Mouse (Mus musculus) neural tube, embryonic 14.5 days (tissue): Measurements from ENCODE around the gene Borcs7. TPM values are rescaled to one million over a fixed set of nuclear protein-coding genes. Genes with fewer than 3 reads are reported as not detected.

ENCODE experiments used
- ATAC-seq: fragments of 200-750 bp; cut with Nextera tagmentation; 2 replicates; pipeline ENCODE4 v1.8.0; 2017; ENCODE audit warnings: low read depth, mild to moderate bottlenecking, moderate TSS enrichment, moderate library complexity
- H3K27ac ChIP-seq: fragments of 300-500 bp; sonication (generic); 2 replicates; pipeline ENCODE4 v1.5.1; 2014; ENCODE audit warnings: low read depth, mild to moderate bottlenecking, control low read depth, low read length, moderate library complexity, mixed read lengths
- H3K27me3 ChIP-seq: fragments of 300-500 bp; sonication (generic); 2 replicates; pipeline ENCODE4 v1.6.1; 2014; ENCODE audit warnings: low read length; ENCODE audit not compliant: control insufficient read depth, insufficient read depth
- H3K36me3 ChIP-seq: fragments of 300-500 bp; sonication (generic); 2 replicates; pipeline ENCODE4 v1.6.1; 2014; ENCODE audit warnings: low read length, mixed read lengths; ENCODE audit not compliant: control insufficient read depth, insufficient read depth
- H3K4me1 ChIP-seq: fragments of 300-500 bp; sonication (generic); 2 replicates; pipeline ENCODE4 v1.6.1; 2014; ENCODE audit warnings: low read length; ENCODE audit not compliant: control insufficient read depth, insufficient read depth
- H3K4me2 ChIP-seq: fragments of 300-500 bp; sonication (generic); 2 replicates; pipeline ENCODE4 v1.6.1; 2014; ENCODE audit warnings: mild to moderate bottlenecking, low read depth, low read length, control low read depth
- H3K4me3 ChIP-seq: fragments of 300-500 bp; sonication (generic); 2 replicates; pipeline ENCODE4 v1.5.1; 2014; ENCODE audit warnings: low read depth, low read length, control low read depth, mixed read lengths
- H3K9ac ChIP-seq: fragments of 300-500 bp; sonication (generic); replicated peaks from 2 replicates; pipeline ENCODE4 v1.6.1; 2014; ENCODE audit warnings: low read depth, mild to moderate bottlenecking, control low read depth, low read length, mixed read lengths
- H3K9me3 ChIP-seq: fragments of 300-500 bp; sonication (generic); 2 replicates; pipeline ENCODE4 v1.6.1; 2016; ENCODE audit warnings: low read length; ENCODE audit not compliant: control insufficient read depth
- WGBS: fragments of 180-500 bp; shearing (Covaris S2); extraction: QIAGEN DNeasy Blood & Tissue Kit; methylation state at CpG from one replicate; pipeline ENCODE4 v1.1.7; 2014; 5-methylcytosine and 5-hydroxymethylcytosine counted together
- polyA plus RNA-seq: library from polyadenylated mRNA; unstranded; fragments of >200 nt; fragmentation: Nextera tagmentation; extraction: Ambion mirVana; gene quantifications from 2 replicates; pipeline ENCODE4 v1.2.1, GENCODE M21; 2014

Gene Borcs7
- polyA plus RNA-seq, 1 experiment from 2014 or later = 28.2 TPM

- H3K4me1 ChIP-seq = no peaks in the 10 kb centered on the region
- peaks cover 5% of the 10 kb centered on the region; the same call in 1 of the 2 replicates for H3K36me3 ChIP-seq
- ATAC-seq = no peak
- 80% methylated on average over 10 of the region's 10 CpGs for WGBS
- no peaks in the 10 kb centered on the region for H3K27me3 ChIP-seq
- no peak overlapping the region for H3K9ac ChIP-seq
- no peak overlapping the region for H3K27ac ChIP-seq
- H3K9me3 ChIP-seq = no peaks in the 10 kb centered on the region
- H3K4me2 ChIP-seq = no peak overlapping the region
- H3K4me3 ChIP-seq = no peak overlapping the region
Measured at GRCm38 (mm10) chr19:46699011-46699481, 9.3 kb downstream of the Borcs7 start.

GRCm38 (mm10) chr19:46701156-46701555, 11.4 kb downstream of the Borcs7 start:
- ATAC-seq = no peak
- WGBS = 92% methylated on average over 9 of the region's 9 CpGs
- no peak overlapping the region for H3K4me3 ChIP-seq

GRCm38 (mm10) chr19:46705779-46706495, 16.2 kb downstream of the Borcs7 start:
- Histone ChIP-seq H3K4me3 (no peak overlapping the region), H3K36me3 (no peaks in the 10 kb centered on the region), H3K4me2 (no peak overlapping the region), H3K9ac (no peak overlapping the region), H3K27ac (no peak overlapping the region), H3K4me1 (peaks cover 9% of the 10 kb centered on the region; the same call in 1 of the 2 replicates), H3K9me3 (no peaks in the 10 kb centered on the region), H3K27me3 (no peaks in the 10 kb centered on the region)
- no peak for ATAC-seq
- WGBS = 69% methylated on average over 7 of the region's 7 CpGs

More at GRCm38 (mm10) chr19:46701156-46701555, 11.4 kb downstream of the Borcs7 start:
- no peak overlapping the region for H3K9ac ChIP-seq
- H3K27ac ChIP-seq = no peak overlapping the region
- no peak overlapping the region for H3K4me2 ChIP-seq
- no peaks in the 10 kb centered on the region for H3K4me1 ChIP-seq
- H3K27me3 ChIP-seq = no peaks in the 10 kb centered on the region
- no peaks in the 10 kb centered on the region for H3K36me3 ChIP-seq
- H3K9me3 ChIP-seq = no peaks in the 10 kb centered on the region

GRCm38 (mm10) chr19:46706540-46707295, 17.0 kb downstream of the Borcs7 start:
- Histone ChIP-seq H3K9me3 (no peaks in the 10 kb centered on the region), H3K4me2 (peak overlapping the region; percentile 65; the same call in 1 of the 2 replicates), H3K27ac (no peak overlapping the region), H3K9ac (peak overlapping the region; percentile 46; the same call in 1 of the 2 replicates), H3K4me1 (peaks cover 9% of the 10 kb centered on the region; the same call in 1 of the 2 replicates), H3K36me3 (no peaks in the 10 kb centered on the region), H3K4me3 (peak overlapping the region; percentile 39), H3K27me3 (no peaks in the 10 kb centered on the region)
- 83% methylated on average over 9 of the region's 9 CpGs for WGBS
- no peak for ATAC-seq

GRCm38 (mm10) chr19:46707296-46708151, 17.8 kb downstream of the Borcs7 start, which contains the start of gene As3mt:
Gene As3mt, plus strand, starts transcription at chr19:46707458.
- Histone ChIP-seq H3K27ac (0 out of 2 replicates have a peak within 1 kb of the TSS, but pooled peaks have one; percentile 6), H3K9me3 (no peaks in the 10 kb centered on the region), H3K36me3 (no peaks in the 10 kb centered on the region), H3K4me2 (peak within 1 kb of the TSS; percentile 65), H3K4me1 (peaks cover 9% of the 10 kb centered on the region; the same call in 1 of the 2 replicates), H3K27me3 (no peaks in the 10 kb centered on the region), H3K9ac (peak within 1 kb of the TSS; percentile 46), H3K4me3 (peak within 1 kb of the TSS; percentile 39)
- 12% methylated on average over 31 of the region's 31 CpGs for WGBS
- peak; percentile 24; the same call in 1 of the 2 replicates for ATAC-seq

- H3K4me3 ChIP-seq = no peak overlapping the region
- 96% methylated on average over 4 of the region's 4 CpGs for WGBS
- no peaks in the 10 kb centered on the region for H3K9me3 ChIP-seq
Measured at GRCm38 (mm10) chr19:46710614-46711013, 20.9 kb downstream of the Borcs7 start.

GRCm38 (mm10) chr19:46714234-46714633, 24.5 kb downstream of the Borcs7 start:
- Histone ChIP-seq H3K4me3 (no peak overlapping the region), H3K27me3 (no peaks in the 10 kb centered on the region), H3K4me2 (no peak overlapping the region), H3K9ac (no peak overlapping the region), H3K27ac (no peak overlapping the region), H3K4me1 (no peaks in the 10 kb centered on the region), H3K36me3 (no peaks in the 10 kb centered on the region), H3K9me3 (no peaks in the 10 kb centered on the region)
- WGBS = 94% methylated on average over 8 of the region's 8 CpGs
- ATAC-seq = no peak

More at GRCm38 (mm10) chr19:46710614-46711013, 20.9 kb downstream of the Borcs7 start:
- Histone ChIP-seq H3K4me1 (peaks cover 9% of the 10 kb centered on the region; the same call in 1 of the 2 replicates), H3K4me2 (no peak overlapping the region), H3K9ac (no peak overlapping the region), H3K27me3 (no peaks in the 10 kb centered on the region), H3K36me3 (no peaks in the 10 kb centered on the region), H3K27ac (no peak overlapping the region)
- no peak for ATAC-seq

GRCm38 (mm10) chr19:46715016-46715415, 25.3 kb downstream of the Borcs7 start:
- Histone ChIP-seq H3K4me2 (no peak overlapping the region), H3K4me1 (no peaks in the 10 kb centered on the region), H3K27ac (no peak overlapping the region), H3K4me3 (no peak overlapping the region), H3K9me3 (no peaks in the 10 kb centered on the region), H3K27me3 (no peaks in the 10 kb centered on the region), H3K36me3 (no peaks in the 10 kb centered on the region), H3K9ac (no peak overlapping the region)
- ATAC-seq = no peak
- WGBS = 87% methylated on average over 8 of the region's 8 CpGs
